Mouse (Mus musculus): ENCODE measurements around the gene Pofut2.

DNA sequence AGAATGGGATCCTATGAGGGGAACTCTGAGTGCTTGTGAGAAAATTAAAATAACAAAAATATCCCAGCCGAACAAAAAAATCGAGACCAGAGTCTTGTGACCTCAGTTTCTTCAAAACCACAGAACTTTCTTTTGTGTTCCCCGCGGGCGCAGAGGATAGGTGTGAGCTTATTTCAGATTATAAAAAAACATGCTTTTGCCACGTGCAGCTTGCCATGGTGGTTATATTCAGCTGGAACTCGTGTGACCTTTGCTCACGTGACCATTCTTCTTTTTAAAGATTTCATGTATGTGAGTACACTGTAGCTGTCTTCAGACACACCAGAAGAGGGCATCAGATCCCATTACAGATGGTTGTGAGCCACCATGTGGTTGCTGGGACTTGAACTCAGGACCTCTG is 30.5 kb downstream of the Pofut2 start:
- TF ChIP-seq MYB (IDR thresholded peaks at IDR 0.05; ENCODE audit: low read depth, low read length) (no peak), SIN3A (IDR thresholded peaks at IDR 0.05; ENCODE audit: low read length) (no peak), MAX (IDR thresholded peaks at IDR 0.05; ENCODE audit: low read length) (no peak), POLR2AphosphoS5 (IDR thresholded peaks at IDR 0.05; ENCODE audit: borderline replicate concordance, low read depth, low read length) (no peak), CTCF (IDR thresholded peaks at IDR 0.05 in 2 of 3, conservative IDR thresholded peaks at IDR 0.05 in 1 of 3; ENCODE audit: control insufficient read depth in 1 of 3, insufficient read depth in 1 of 3, low read depth in 2 of 3, low read length in 3 of 3, poor library complexity in 1 of 3, severe bottlenecking in 1 of 3) (no peak), GATA1 (IDR thresholded peaks at IDR 0.05; ENCODE audit: low read depth, low read length) (no peak), POLR2AphosphoS2 (IDR thresholded peaks at IDR 0.05; ENCODE audit: low read length) (no peak), RCOR1 (IDR thresholded peaks at IDR 0.05; ENCODE audit: low read depth, low read length) (no peak), POLR2A (IDR thresholded peaks at IDR 0.05; ENCODE audit: control insufficient read depth in 1 of 2, insufficient read depth in 1 of 2, low read depth in 1 of 2, low read length in 2 of 2, poor library complexity in 1 of 2) (no peak), NRF1 (IDR thresholded peaks at IDR 0.05; ENCODE audit: insufficient read depth, low read depth, low read length, poor library complexity, severe bottlenecking) (no peak), TBP (IDR thresholded peaks at IDR 0.05; ENCODE audit: low read depth, low read length) (no peak), TAL1 (IDR thresholded peaks at IDR 0.05; ENCODE audit: low read length) (no peak), MAFK (IDR thresholded peaks at IDR 0.05; ENCODE audit: borderline replicate concordance, low read depth, low read length) (no peak)
